Mouse (Mus musculus) G1E (cell line): ENCODE data around the gene Pdia5. TPM values are rescaled to one million over a fixed set of nuclear protein-coding genes. Genes with fewer than 3 reads are reported as not detected.

Experiments used
- ATAC-seq: 2 replicates; pipeline ENCODE4 v1.8.0; 2016; ENCODE audit warnings: mild to moderate bottlenecking; ENCODE audit not compliant: insufficient number of reproducible peaks, poor library complexity, low FRiP score, severe bottlenecking; ENCODE audit errors: extremely low read depth
- DNase-seq: peaks from one replicate; pipeline ENCODE4 v3.0.0; 2012; ENCODE audit warnings: low spot score
- H3K27me3 ChIP-seq: 2 replicates; pipeline ENCODE4 v1.6.1; 2012; ENCODE audit warnings: mild to moderate bottlenecking, low read length, inconsistent platforms; ENCODE audit not compliant: insufficient read depth
- H3K36me3 ChIP-seq: replicated peaks from 2 replicates; pipeline ENCODE3; 2012; ENCODE audit warnings: mild to moderate bottlenecking, inconsistent platforms
- H3K4me1 ChIP-seq: 2 replicates; pipeline ENCODE4 v1.6.1; 2012; ENCODE audit warnings: low read depth, low read length, inconsistent platforms, mixed read lengths; ENCODE audit not compliant: insufficient read depth
- H3K4me3 ChIP-seq: 2 replicates; pipeline ENCODE4 v1.5.1; 2012; ENCODE audit warnings: low read depth, mild to moderate bottlenecking, inconsistent platforms, low read length, moderate library complexity, mixed read lengths
- H3K9me3 ChIP-seq: replicated peaks from 2 replicates; pipeline ENCODE4 v1.6.1; 2012; ENCODE audit warnings: inconsistent platforms
- CTCF ChIP-seq: IDR thresholded peaks from 2 replicates; pipeline ENCODE4 v1.5.1; 2012; ENCODE audit warnings: low read depth, low read length, inconsistent platforms, mixed read lengths
- GATA1 ChIP-seq: IDR thresholded peaks from 2 replicates; pipeline ENCODE4 v1.6.1; 2012; ENCODE audit warnings: borderline replicate concordance, low read length, inconsistent platforms, mixed read lengths
- GATA2 ChIP-seq: IDR thresholded peaks from 2 replicates; pipeline ENCODE4 v1.6.1; 2012; ENCODE audit warnings: low read depth, low read length, inconsistent platforms, borderline replicate concordance
- POLR2AphosphoS5 ChIP-seq: IDR thresholded peaks from 2 replicates; pipeline ENCODE4 v1.6.1; 2012; ENCODE audit warnings: low read depth, low read length, inconsistent platforms; ENCODE audit not compliant: insufficient replicate concordance
- TAL1 ChIP-seq: conservative IDR thresholded peaks from 2 replicates; pipeline ENCODE4 v1.6.1; 2012; ENCODE audit warnings: low read depth, low read length, inconsistent platforms, mixed read lengths
- polyA plus RNA-seq: library from polyadenylated mRNA; stranded (reverse); fragments of >175 nt; gene quantifications from 2 replicates; pipeline ENCODE4 v1.2.3, GENCODE M21; 2012
- total RNA-seq, 2 experiments: library from RNA; stranded (forward) in 1 of 2; stranded (reverse) in 1 of 2; fragments of 200-1000 nt in 1 of 2; fragments of >200 nt in 1 of 2; fragmentation: Nextera tagmentation in 1 of 2; gene quantifications; 2 replicates each; pipeline ENCODE4 v1.2.3; 2014 to 2017

The Pdia5 gene
- total and polyA plus RNA-seq, 3 experiments: not detected

- H3K4me1 ChIP-seq: no peaks in the 10 kb centered on the region
- ATAC-seq (no peak), DNase-seq (no peak)
- H3K36me3 ChIP-seq: no peaks in the 10 kb centered on the region
- peaks cover 5% of the 10 kb centered on the region; the same call in 1 of the 2 replicates for H3K27me3 ChIP-seq
- H3K9me3 ChIP-seq: no peaks in the 10 kb centered on the region
- H3K4me3 ChIP-seq: no peak overlapping the region
- no peak for TF ChIP-seq POLR2AphosphoS5
- TF ChIP-seq GATA1: no peak
- no peak for TF ChIP-seq CTCF
- TF ChIP-seq GATA2: no peak
- no peak for TF ChIP-seq TAL1
Observed at GRCm38 (mm10) chr16:35472569-35473275, 18.0 kb downstream of the Pdia5 start.

GRCm38 (mm10) chr16:35471841-35472568 lies 18.7 kb downstream of the Pdia5 start:
- H3K4me1 ChIP-seq: no peaks in the 10 kb centered on the region
- TF ChIP-seq POLR2AphosphoS5 (no peak), CTCF (no peak), GATA1 (no peak), GATA2 (no peak), TAL1 (no peak)
- no peak overlapping the region for H3K4me3 ChIP-seq
- H3K9me3 ChIP-seq: no peaks in the 10 kb centered on the region
- DNase-seq: no peak
- H3K27me3 ChIP-seq: peaks cover 4% of the 10 kb centered on the region; the same call in 1 of the 2 replicates
- no peak for ATAC-seq
- no peaks in the 10 kb centered on the region for H3K36me3 ChIP-seq

- TF ChIP-seq GATA2 (no peak), GATA1 (no peak), POLR2AphosphoS5 (no peak), TAL1 (no peak), CTCF (no peak)
- Histone ChIP-seq H3K4me1 (no peaks in the 10 kb centered on the region), H3K27me3 (peaks cover under 1% of the 10 kb centered on the region; the same call in 1 of the 2 replicates), H3K9me3 (no peaks in the 10 kb centered on the region), H3K36me3 (no peaks in the 10 kb centered on the region), H3K4me3 (no peak overlapping the region)
- no peak for ATAC-seq
- no peak for DNase-seq
Observed at GRCm38 (mm10) chr16:35470983-35471382, 19.7 kb downstream of the Pdia5 start.

GRCm38 (mm10) chr16:35470096-35470495 lies 20.6 kb downstream of the Pdia5 start:
- no peak overlapping the region for H3K4me3 ChIP-seq
- DNase-seq (no peak), ATAC-seq (no peak)
- H3K4me1 ChIP-seq: no peaks in the 10 kb centered on the region
- TF ChIP-seq TAL1 (no peak), CTCF (no peak), POLR2AphosphoS5 (no peak), GATA2 (no peak), GATA1 (no peak)
- no peaks in the 10 kb centered on the region; the same call in 1 of the 2 replicates for H3K27me3 ChIP-seq
- H3K36me3 ChIP-seq: no peaks in the 10 kb centered on the region
- H3K9me3 ChIP-seq: no peaks in the 10 kb centered on the region

GRCm38 (mm10) chr16:35469016-35469415 lies 21.7 kb downstream of the Pdia5 start:
- TF ChIP-seq GATA1 (no peak), TAL1 (no peak), CTCF (no peak), GATA2 (no peak), POLR2AphosphoS5 (no peak)

GRCm38 (mm10) chr16:35467044-35467443 lies 23.6 kb downstream of the Pdia5 start:
- Histone ChIP-seq H3K4me3 (no peak overlapping the region), H3K27me3 (peaks cover 3% of the 10 kb centered on the region; the same call in 1 of the 2 replicates), H3K36me3 (no peaks in the 10 kb centered on the region), H3K4me1 (no peaks in the 10 kb centered on the region), H3K9me3 (no peaks in the 10 kb centered on the region)
- no peak for TF ChIP-seq TAL1
- TF ChIP-seq GATA2: no peak
- no peak for TF ChIP-seq POLR2AphosphoS5
- no peak for TF ChIP-seq GATA1
- no peak for TF ChIP-seq CTCF
- DNase-seq: no peak
- ATAC-seq: no peak

More at GRCm38 (mm10) chr16:35469016-35469415, 21.7 kb downstream of the Pdia5 start:
- no peak for DNase-seq
- ATAC-seq: no peak
- peaks cover 2% of the 10 kb centered on the region; the same call in 1 of the 2 replicates for H3K27me3 ChIP-seq
- no peaks in the 10 kb centered on the region for H3K4me1 ChIP-seq
- H3K9me3 ChIP-seq: no peaks in the 10 kb centered on the region
- no peaks in the 10 kb centered on the region for H3K36me3 ChIP-seq
- no peak overlapping the region for H3K4me3 ChIP-seq
